In genomic region chr9:22119543-22119942, GRCm38 (mm10) we compare ENCODE assay signal across 15 mouse cellular contexts. TPM values are rescaled to one million over a fixed set of nuclear protein-coding genes. Genes with fewer than 3 reads are reported as not detected.
A peak's percentile ranks its signal among the peaks of the same experiment; 100 is the strongest.
DNase-seq lines count a peak whose midpoint lies in the region.
"Had no signal": no experiment of that assay in that cellular context is flagged by ENCODE, and none has a peak within 500 bp of the region (broad histone marks: within the 10 kb centered on the region; RNA-seq: fewer than 3 reads in every experiment).

No protein-coding gene starts in this region.

- no peaks in the 10 kb centered on the region for H3K9me3 ChIP-seq in limb, embryonic 10.5 days (replicated peaks)
- H3K9me3 ChIP-seq: embryonic facial prominence, embryonic 12.5 days; forebrain, embryonic 12.5 days; limb, embryonic 15.5 days had no signal

- intact Hi-C loops in left cerebral cortex, postnatal 36 days (cut with DNase I) = no loop called here

- 92% methylated on average over 4 of the region's 4 CpGs for WGBS in limb, embryonic 10.5 days

- peak; percentile 93 for DNase-seq in heart, adult 11 months
- DNase-seq in heart, postnatal 4 days = no peak
- DNase-seq in right cerebral cortex, adult 18-20 months = peak; percentile 71
- DNase-seq in right cerebral cortex, postnatal 14 days = no peak
- peak; percentile 42 to 54 for DNase-seq in left cerebral cortex, postnatal 36 days (ENCODE audit: low spot score in 2 of 2)
- peak; percentile 55 for DNase-seq in telencephalon, adult 2 months (ENCODE audit: low read depth, low spot score)
- DNase-seq in limb, embryonic 10.5 days (ENCODE audit: low spot score) = no peak
- DNase-seq in gastrocnemius, adult 8-10 months (ENCODE audit: low spot score in 2 of 2) = no peak
- DNase-seq: cerebellum, postnatal 10 days; heart, postnatal 10 days; kidney, postnatal 25 days had no signal

- no peaks in the 10 kb centered on the region for H3K27me3 ChIP-seq in limb, embryonic 10.5 days (ENCODE audit: low read depth, poor library complexity, severe bottlenecking)
- H3K27me3 ChIP-seq: embryonic facial prominence, embryonic 12.5 days; forebrain, embryonic 12.5 days; limb, embryonic 15.5 days had no signal

- peaks cover 20% of the 10 kb centered on the region for H3K4me1 ChIP-seq in limb, embryonic 10.5 days

- no peak overlapping the region for H3K4me3 ChIP-seq in limb, embryonic 10.5 days
- H3K4me3 ChIP-seq: embryonic facial prominence, embryonic 12.5 days; forebrain, embryonic 12.5 days; limb, embryonic 15.5 days had no signal

- peaks cover 7% of the 10 kb centered on the region for H3K36me3 ChIP-seq in limb, embryonic 10.5 days
- H3K36me3 ChIP-seq: embryonic facial prominence, embryonic 12.5 days; forebrain, embryonic 12.5 days; limb, embryonic 15.5 days had no signal

- no peak overlapping the region for H3K27ac ChIP-seq in limb, embryonic 10.5 days
- H3K27ac ChIP-seq: embryonic facial prominence, embryonic 12.5 days; forebrain, embryonic 12.5 days; limb, embryonic 15.5 days had no signal

RNA-seq across cellular contexts. Expression of gene Elof1, which starts 2.6 kb away (rescaled TPM):
- total RNA-seq in heart, postnatal 4 days (2021) = 10 to 100 TPM; 60.1 to 63.4 TPM
- total RNA-seq in left cerebral cortex, postnatal 36 days (2021) = 10 to 100 TPM; 58.8 to 75.1 TPM
- 233 and 257 TPM in 2 replicates for polyA plus RNA-seq in limb, embryonic 10.5 days (2016; fragmentation: Nextera tagmentation; extraction: Ambion mirVana)
- total RNA-seq in gastrocnemius, adult 8-10 months (2022) = 10 to 100 TPM; 37.2 to 44.8 (median 43.2) TPM

RNA-seq across cellular contexts. Expression of gene Acp5, which starts 16.0 kb away (rescaled TPM):
- total RNA-seq in heart, postnatal 4 days (2021) = 1 to 10 TPM in 1 of 2 experiments, under 1 TPM in 1; 0.71 to 1.6 TPM
- under 1 TPM in 1 of 2 experiments, not detected in 1; 0.62 TPM for total RNA-seq in left cerebral cortex, postnatal 36 days (2021)
- 16.7 and 22.9 TPM in 2 replicates for polyA plus RNA-seq in limb, embryonic 10.5 days (2016; fragmentation: Nextera tagmentation; extraction: Ambion mirVana)
- total RNA-seq in gastrocnemius, adult 8-10 months (2022) = 1 to 10 TPM in 2 of 4 experiments, under 1 TPM in 2; 0.17 to 2.9 (median 1.4) TPM
- polyA plus RNA-seq: Patski had no signal

RNA-seq across cellular contexts. Expression of gene Cnn1, which starts 20.5 kb away (rescaled TPM):
- 10 to 100 TPM; 38.1 to 39.3 TPM for total RNA-seq in heart, postnatal 4 days (2021)
- total RNA-seq in left cerebral cortex, postnatal 36 days (2021) = under 1 TPM; 0.44 to 0.93 TPM
- polyA plus RNA-seq in limb, embryonic 10.5 days (2016; fragmentation: Nextera tagmentation; extraction: Ambion mirVana) = 0.89 and 2.4 TPM in 2 replicates
- total RNA-seq in gastrocnemius, adult 8-10 months (2022) = 1 to 10 TPM; 1.7 to 4.9 (median 2.1) TPM

RNA-seq across cellular contexts. Expression of gene Ecsit, which starts 34.3 kb away (rescaled TPM):
- total RNA-seq in heart, postnatal 4 days (2021) = 10 to 100 TPM; 69.4 to 69.6 TPM
- 10 to 100 TPM; 42.3 to 48.2 TPM for total RNA-seq in left cerebral cortex, postnatal 36 days (2021)
- 38.9 and 46.4 TPM in 2 replicates for polyA plus RNA-seq in limb, embryonic 10.5 days (2016; fragmentation: Nextera tagmentation; extraction: Ambion mirVana)
- 100 to 1,000 TPM in 1 of 4 experiments, 10 to 100 TPM in 3; 79.8 to 101 (median 93.0) TPM for total RNA-seq in gastrocnemius, adult 8-10 months (2022)

RNA-seq across cellular contexts. Expression of gene Pigyl, which starts 37.1 kb away (rescaled TPM):
- total RNA-seq in heart, postnatal 4 days (2021) = 10 to 100 TPM; 31.0 to 31.9 TPM
- total RNA-seq in left cerebral cortex, postnatal 36 days (2021) = 10 to 100 TPM; 45.7 to 46.6 TPM
- polyA plus RNA-seq in limb, embryonic 10.5 days (2016; fragmentation: Nextera tagmentation; extraction: Ambion mirVana) = 47.1 and 47.3 TPM in 2 replicates
- total RNA-seq in gastrocnemius, adult 8-10 months (2022) = 10 to 100 TPM; 30.6 to 39.5 (median 34.8) TPM

Comparison
In these comparisons a context has a peak if more than half of its experiments do, and no peak if none do; other contexts are left out.
1. DNase-seq: peak in heart, adult 11 months (single experiment), right cerebral cortex, adult 18-20 months (single experiment), left cerebral cortex, postnatal 36 days (2 of 2) and telencephalon, adult 2 months (single experiment); none in heart, postnatal 4 days (single experiment), right cerebral cortex, postnatal 14 days (single experiment), limb, embryonic 10.5 days (single experiment) and gastrocnemius, adult 8-10 months (0 of 2).
2. RNA of gene Cnn1, which starts 20.5 kb away (total RNA-seq): 38.1 to 39.3 TPM in heart, postnatal 4 days; 1.7 to 4.9 TPM in gastrocnemius, adult 8-10 months and 0.44 to 0.93 TPM in left cerebral cortex, postnatal 36 days; every median in the first group is over 4 times any median in the second.